Mouse (Mus musculus) brain, adult 2 months (tissue): ENCODE data around the gene Nolc1.
A peak's percentile ranks its signal among the peaks of the same experiment; 100 is the strongest.

ENCODE experiments used
- DNase-seq: peaks from one replicate; pipeline ENCODE4 v3.0.0; 2011; ENCODE audit warnings: low read depth, low spot score

Nolc1 gene

DNA sequence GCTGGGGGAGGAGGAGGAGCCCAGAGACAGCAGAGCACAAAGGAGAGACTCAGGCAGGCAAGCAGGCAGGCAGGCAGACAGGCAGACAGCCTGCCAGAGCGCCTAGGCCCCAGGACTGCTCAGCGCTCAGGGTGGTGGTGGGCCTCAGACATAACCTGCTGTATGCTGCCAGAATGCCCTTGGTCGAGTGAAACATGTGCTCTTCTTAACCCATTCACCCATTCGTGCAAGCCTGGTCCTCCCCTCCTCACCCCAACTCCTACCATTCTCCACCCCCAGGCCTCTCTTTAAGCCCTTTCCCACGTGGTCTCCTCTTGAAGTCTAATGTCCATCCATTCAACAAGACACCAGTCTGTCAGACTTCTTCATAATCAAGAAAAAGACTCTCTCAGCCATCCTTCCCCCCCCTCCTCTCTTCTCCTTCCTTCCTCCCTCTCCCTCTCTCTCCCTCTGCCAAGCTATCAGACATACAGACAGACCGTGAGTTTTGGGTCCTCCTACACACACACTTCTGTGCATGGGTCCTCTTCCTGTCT lies 33.1 kb upstream of the Nolc1 start:
- DNase-seq = peak; percentile 88

DNA sequence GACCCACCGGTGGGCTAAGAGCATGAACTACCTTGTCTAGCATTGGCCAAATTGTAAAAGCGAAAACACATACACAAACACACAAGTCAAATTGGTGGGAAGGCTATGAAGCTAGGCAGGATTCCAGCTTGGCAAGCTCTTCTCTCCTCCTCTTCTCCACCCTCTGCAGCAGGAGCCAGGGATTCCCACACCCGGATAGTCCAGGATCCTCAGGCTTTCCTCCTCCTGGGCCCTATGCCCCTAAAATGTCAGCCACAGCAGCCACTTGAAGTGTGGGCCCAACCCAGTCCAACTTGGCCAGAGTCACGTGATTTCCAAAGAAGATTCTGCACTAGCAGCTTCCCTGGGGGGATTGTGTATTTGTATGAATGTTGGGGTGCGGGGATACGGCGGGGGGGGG lies 32.3 kb upstream of the Nolc1 start:
- DNase-seq = peak; percentile 61

DNA sequence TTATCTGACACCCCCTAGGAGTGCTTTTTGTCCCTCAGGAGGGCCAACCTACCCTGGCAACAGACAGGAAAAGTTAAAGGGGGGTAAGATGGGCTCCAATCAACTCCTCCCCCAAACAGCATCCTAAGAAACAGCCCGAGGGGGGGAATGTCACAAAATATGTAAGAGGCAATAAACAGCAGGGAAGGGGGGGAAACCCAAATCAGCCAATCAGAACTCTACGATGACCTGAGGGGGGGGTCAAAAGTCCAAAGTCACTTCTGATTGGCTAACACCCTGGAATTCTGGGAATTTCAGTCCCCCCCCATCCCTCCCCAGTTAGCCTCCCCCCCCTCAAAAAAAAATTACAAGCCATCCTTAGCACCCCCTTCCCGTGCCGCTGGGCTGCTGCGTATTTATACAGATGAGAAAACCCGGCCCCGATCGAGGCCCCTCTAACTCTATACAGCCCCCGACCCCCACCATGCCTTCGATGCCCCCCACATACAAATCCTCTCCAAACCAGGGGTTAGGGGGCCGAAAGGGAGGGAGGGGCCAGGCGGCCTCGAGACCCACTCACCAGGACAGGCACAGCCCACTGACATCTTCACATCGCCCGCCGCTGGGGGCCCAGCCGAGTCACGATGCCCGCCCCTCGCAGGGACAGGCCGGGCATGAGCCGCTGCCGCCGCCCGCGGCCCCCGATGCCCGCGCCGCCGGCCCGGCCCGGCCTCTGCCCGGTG lies 31.2 kb upstream of the Nolc1 start, which contains the start of gene Pprc1:
Gene Pprc1, plus strand, starts transcription at position 616 of the 722 bp plus-strand sequence.
- DNase-seq = peak; percentile 89

DNA sequence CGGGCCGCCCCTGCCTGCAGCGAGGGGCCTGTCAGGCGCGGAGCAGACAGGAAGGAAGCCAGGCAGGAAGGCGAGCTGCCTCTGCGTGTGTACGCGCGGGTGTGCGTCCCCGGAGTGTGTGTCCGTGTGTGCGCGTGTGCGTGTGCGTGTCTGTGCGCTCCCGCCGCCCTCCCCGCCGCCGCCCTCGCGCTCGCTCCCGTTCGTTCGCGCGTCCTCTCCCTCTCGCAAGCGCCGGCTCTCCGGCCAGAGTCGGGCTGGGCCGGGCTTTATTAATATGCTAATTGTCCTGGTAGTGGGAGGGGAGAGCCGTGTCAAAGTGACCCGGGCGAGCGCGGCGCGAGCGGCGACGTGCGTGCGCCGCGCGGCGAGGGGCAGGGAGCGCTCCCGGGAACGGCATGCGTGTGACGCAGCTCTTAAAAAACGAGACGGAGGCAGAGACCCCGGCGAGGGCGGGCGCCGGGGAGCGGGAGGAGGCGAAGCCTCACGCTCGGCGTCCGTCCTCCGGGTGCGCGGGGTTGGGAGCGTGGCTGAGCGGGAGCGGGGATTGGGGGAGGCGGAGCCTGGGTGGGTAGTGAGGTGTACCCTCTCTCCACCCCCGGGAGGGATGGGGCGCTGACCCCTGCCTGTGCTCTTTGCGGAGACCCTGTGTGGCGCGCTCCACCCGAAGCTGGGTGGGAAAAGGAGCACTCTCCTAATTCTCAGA lies 30.5 kb upstream of the Nolc1 start, which contains the start of gene Ldb1:
Gene Ldb1, minus strand, starts transcription at position 222 of the 703 bp plus-strand sequence.
- peak; percentile 96 for DNase-seq

DNA sequence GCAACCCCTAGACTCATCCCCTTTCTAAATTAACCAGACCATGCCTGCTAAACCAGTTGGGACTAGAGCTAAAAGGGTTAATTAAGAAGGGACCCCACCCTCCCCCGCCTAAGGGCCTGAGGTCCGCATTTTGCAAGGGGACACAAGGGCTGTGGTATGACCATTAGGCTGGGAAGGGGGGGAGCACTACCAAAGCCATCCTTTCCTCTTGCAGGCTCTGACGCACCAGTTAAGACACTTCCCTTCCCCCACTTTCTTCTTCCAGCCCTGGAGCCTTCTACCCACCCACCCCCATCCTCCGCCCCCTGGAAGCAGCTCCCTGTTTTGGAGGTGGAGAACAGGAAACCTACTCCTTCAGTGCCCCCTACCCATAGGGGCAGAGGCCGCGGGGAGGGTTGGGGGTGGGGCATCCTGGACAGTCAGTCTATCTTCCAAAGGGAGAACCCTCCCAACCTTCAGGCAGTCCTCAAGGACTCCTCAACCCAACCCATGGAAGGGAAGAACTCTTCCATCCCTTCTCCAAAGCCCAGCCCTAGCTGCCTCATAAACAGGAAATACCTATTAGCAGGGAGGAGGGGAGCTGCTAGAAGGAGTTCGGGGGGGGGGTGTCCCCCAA lies 29.9 kb upstream of the Nolc1 start:
- DNase-seq = peak; percentile 87

DNA sequence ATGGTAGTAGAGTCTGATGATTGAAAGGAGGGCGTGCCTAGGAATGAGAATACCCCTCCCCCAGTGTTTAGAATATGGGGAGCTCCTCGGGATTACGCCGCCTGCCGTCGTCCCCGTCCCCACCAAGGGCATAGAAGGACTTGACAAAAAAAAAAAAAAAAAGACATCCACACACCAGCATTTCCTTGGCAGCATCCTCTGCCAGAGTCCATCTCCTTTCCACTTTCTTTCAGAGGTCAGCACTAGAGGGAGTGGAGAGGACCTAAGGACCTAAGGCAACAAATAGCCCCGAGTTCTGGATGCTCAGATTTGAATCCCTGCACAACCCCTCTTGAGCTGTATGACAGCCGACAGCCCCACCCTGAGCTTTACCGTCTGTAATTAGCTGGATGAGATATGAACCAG lies 29.0 kb upstream of the Nolc1 start:
- DNase-seq = peak; percentile 27

DNA sequence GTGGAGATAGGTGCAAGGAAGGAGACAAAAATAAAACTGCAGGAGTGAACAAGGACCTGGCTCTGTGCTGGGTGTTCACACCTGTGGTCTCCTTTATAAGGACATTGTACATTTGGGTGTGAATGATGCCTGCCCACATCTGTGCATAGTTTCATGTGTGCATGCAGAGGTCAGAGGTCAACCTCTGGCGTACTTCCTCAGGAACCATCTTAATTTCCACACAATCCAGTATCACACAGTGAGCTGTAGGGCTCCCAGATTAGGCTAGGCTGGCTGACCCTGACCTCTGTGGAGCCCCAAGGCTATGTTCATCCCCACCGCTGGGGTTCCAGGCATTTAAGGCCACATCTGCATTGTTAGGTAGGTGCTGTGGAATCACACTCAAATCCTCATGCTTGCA lies 28.2 kb upstream of the Nolc1 start:
- DNase-seq = no peak

DNA sequence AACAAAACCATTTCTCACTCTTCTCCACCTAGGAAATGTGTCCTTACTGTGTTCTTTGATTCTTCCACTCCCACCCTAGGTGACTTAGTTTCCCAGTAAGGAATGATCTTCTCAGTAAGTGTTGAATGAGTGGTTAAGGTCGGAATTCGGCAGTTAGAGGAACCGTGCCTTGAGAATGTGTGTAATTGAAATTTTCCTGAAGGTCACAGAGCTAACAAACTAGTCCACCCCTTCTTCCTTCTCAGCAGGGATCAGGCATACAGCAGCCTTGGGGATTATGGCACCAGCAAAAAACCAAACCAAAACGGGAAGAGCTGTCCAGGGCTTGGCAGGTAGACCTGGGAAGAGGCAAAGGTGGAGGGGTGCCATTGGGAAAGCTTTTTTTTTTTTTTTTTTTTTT lies 26.5 kb upstream of the Nolc1 start:
- DNase-seq = no peak

DNA sequence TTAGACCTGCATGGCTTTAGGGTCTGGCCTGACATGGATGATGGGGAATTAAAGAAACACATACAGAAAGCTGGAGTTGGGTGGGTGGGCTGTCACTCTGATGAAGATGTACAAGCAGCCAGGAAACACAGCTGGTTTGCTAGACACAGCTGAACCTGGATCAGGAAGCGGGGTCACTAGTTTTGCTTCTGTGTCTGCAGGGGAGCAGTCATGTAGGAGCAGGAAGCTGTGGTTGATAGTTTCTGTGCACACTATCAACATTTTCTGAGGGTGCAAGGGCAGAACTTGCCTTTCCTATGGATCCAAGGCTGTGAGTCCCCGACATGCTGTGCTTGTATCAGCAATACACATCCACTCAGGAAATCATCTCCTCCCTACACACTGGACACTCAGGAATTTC lies 25.2 kb upstream of the Nolc1 start:
- DNase-seq = no peak

DNA sequence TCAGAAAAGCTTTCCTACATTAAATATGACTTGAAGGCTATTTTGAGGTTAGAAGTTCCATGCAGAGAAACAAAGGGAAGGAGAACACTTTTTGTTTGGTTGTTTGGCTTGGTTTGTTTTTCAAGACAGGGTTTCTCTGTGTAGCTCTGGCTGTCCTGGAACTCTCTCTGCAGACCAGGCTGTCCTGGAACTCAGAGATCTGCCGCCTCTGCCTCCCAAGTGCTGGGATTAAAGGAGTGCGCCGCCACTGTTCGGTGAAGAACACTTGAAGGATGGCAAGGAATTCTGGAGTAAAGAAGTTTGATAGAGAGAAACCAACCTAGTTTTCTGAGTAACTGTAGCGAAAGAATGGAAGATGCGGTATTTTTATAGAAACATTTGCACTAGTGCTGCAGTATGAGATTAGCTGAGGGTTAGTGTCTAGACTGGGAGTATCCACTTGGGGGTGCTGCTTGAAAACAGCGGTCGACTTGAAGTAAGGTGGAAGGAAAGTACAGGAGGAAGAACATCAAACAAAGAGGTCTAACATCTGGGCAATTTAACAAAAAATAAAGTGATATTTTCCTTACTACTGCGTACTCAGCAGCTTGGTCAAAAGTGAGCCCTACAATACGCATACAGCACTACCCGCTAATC lies 19.8 kb upstream of the Nolc1 start:
- DNase-seq = no peak

DNA sequence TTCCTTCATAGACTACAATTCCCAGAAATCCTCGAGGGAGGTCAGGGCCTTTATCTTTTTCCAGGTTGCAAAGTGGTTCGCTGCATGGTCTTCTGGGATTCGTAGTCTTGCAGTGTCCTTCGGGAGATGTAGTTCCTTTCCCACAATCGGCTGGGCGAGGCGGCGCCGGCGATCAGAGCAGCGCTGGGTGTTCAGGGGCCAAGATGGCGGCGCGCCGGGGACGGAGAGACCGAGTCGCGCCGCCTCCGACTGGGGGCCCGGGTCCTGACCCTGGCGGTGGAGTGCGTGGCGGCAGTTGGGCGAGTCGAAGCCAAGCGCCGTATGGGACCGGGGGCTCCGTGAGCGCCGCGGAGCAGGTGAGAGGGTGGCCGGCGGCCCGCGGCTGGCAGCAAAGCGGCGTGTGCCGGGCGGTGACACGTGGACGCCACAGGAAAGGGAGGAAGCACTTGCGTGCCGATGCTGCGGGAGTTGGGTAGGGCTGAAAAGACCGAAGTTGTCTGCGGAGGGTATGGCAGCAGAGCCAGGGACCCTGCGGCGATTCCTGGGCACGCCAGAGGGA lies 19.2 kb upstream of the Nolc1 start:
- DNase-seq = peak; percentile 98

DNA sequence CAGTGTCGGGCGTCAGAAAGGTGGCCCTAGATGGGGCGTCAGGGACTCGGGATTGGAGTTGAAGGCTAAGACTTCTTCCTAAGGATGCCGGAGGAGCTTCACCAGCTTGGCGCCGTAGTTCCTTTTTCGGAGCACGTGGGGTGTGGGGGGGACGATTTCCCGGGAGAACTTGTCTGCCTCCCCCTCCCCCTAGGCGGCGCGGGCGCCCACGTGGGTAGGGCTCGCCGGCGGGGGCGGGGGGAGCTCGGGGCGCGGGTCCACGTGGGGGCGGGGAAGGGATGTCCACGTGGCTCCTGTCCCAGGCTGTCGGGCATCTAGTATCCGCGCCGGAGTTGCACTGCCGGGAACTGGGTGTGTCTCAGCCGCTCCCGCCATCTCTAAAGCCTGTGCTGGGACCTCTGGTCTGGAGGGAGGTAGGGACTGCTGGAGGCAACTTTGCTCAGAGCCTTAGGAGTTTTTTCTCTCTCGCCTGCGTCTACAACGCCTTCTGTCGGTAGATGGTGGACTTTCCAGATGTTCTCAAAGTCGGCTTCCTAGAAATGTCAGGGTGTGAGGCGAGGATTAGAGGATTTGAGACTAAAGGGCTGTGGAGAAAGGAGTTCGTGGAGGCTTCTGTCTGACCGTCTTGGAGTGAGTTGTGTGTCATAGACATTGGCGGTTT lies 18.6 kb upstream of the Nolc1 start:
- peak; percentile 78 for DNase-seq

DNA sequence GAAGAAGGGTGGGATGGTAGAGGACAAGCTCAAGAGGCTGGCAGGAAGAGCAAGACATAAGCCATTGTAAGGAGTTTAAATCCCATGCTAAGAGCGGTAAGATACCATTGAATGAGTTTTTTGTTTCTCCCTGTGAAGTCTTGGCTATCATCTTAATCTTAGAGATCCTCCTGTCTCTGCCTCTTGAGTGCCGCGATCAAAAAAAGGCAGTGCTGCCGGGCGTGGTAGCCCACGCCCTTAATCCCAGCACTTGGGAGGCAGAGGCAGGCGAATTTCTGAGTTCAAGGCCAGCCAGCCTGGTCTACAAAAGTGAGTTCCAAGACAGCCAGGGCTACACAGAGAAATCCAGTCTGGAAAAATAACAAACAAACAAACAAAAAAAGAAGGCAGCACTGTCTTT lies 17.2 kb upstream of the Nolc1 start:
- DNase-seq = no peak

DNA sequence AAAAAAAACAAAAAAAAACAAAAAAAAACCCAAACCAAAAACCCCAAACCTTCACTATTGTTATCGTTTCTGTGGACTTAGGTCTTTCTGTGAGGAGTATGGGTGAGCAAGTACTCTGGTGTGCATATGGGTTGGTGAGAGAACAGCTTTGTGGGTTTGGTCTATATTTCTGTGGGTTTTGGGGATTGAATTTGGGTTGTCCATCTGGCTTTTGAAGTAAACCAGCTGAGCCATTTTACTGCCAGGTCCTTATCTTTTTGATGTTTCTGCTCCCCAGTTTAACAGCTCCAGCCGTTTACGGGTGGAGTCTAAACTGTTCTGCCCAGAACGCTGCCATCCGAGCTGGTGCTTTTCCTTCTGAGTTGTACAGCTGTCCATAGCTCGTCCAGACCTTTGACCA lies 14.8 kb upstream of the Nolc1 start:
- no peak for DNase-seq

DNA sequence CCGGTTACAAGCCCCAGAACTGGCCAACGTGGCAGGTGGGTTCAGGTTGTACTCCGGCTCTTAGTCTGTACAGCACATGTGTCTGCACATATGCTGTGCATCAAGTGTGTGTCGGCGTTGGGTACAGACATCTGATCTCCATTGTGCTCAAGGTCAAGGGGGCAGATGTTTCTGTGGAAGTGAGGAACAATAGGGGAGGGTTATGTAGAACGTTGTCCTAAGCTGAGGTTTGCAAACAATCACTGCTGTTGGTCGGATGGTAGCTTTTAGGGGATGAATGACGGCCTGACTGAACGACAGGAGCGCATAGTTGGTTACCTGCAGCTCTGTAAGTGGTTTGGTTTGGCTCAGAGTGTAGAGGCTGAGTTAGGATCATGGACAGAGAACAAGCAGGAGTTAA lies 7.6 kb upstream of the Nolc1 start:
- DNase-seq = no peak

DNA sequence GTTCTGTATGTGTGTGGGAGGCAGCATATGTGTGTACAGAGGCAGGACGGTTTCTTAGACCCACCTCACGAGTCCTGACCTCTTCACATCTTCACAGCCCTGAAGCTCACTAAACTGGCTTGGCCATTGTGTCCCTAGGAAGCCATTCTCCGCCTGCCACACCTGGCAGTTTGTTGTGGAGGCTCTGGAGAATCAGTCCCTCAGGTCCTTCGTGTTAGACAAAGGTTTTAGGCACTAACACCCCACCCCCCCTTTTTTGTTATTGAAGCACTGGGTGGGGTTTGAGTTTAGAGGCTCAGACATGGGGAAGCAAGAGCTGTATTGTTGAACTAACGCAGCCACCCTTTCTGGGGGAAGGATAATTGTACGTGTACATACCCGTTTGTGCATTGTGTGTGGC lies 2.4 kb upstream of the Nolc1 start:
- DNase-seq = no peak

DNA sequence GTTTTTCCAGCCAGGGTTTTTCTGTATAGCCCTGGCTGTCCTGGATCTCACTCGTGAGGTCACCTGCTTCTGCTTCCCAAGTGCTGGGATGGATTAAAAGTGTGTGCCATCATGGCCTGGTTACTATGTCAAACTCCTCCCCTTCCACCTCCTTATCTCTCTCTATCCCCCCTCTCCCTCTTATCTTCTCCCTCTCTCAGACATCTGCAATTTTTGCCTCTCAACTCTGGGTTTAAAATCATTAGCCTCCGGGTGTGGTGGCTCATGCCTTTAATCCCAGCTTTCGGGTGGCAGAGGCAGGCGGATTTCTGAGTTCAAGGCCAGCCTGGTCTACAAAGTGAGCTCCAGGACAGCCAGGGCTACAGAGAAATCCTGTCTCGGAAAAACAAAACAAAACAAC lies 1.4 kb upstream of the Nolc1 start:
- no peak for DNase-seq

DNA sequence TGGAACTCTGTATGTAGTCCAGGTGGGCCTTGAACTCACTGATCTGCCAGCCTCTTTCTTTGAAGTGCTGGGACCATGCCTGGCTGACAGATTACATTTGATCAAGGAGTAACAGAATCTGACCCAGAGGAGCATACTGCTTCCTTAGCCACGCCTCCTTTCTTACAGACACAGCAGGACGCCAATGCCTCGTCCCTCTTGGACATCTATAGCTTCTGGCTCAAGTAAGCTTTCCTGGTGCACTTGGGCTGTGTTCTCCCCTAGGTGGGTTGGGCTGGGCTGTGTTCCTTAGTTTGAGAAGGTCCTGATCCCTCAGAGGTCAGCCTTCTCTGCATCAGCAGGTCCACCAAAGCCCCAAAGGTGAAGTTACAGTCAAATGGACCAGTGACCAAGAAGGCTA lies 2.9 kb downstream of the Nolc1 start:
- no peak for DNase-seq

DNA sequence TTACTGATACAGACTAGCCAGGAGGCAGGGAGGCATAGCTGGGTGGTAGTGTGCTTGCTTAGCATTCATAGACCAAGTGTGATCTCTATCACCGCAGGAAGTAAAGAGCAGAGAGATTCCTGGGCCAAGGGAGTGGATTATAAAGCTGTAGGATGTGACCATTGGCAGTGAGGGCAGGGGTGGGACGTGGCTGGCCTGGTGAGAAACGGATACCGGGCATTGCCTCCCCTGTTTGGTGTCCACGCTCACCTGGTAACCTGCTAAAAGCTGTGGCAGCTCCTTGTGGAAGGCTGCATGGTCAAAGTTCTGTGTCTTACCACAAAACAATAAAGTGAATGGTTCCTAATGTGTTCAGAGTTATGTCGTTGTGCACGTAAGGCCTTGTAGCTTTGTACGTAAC lies 9.5 kb downstream of the Nolc1 start:
- DNase-seq = no peak

DNA sequence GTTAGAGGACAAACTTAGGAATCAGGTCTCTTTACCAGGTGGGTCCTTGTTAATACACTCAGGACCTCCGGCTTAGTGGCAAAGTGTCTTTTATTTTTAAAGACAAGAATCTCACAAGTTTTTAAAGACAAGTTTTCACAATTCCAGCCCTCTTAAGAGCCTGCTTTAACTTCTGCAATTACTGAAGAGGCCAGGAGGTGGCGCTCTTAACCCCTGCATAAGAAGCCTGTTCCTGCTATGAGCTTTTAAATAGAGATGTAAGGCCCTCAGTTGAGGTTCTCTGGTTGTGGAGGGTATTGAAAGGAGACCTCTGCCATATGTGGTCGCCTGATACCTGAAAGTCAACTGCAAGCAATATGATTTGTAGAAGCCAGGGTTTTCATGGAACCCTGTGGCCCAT lies 10.7 kb downstream of the Nolc1 start:
- DNase-seq = peak; percentile 94

DNA sequence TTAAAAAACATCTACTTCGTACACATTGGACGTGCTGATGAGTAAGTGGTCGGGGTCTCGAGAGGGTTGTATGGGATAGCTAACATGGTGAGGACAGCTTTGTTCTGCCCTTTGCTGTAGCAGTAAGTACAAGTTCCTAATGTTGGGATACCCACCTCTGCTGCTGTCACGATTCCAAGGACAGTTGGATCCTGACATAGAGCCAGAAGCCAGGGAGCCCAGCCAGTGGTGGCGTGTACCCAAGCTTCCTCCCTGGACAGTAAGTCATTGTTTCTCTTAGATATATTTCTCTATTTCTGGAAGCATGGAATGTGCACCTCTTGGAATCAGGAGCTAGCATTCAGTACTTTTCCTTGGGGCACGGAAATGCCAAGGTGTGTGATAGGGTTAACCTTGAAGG lies 12.2 kb downstream of the Nolc1 start:
- peak; percentile 18 for DNase-seq
